Mouse (Mus musculus) embryonic facial prominence, embryonic 15.5 days (tissue): ENCODE measurements at regions not wholly inside any gene's neighbourhood (a gene's known extent, or its start where the extent isn't known, plus 50 kb on each side); places are given as distances from the start of the nearest gene placed in this dataset.
"Not testable (repeated sequence)": the region's sequence is repeated elsewhere in the genome, so short reads cannot be mapped to it uniquely, and the experiment has no call there.

Source experiments
- ATAC-seq: fragments of 200-750 bp; cut with Nextera tagmentation; 2 replicates; pipeline ENCODE4 v1.8.0; 2017; ENCODE audit warnings: low read depth, moderate TSS enrichment; ENCODE audit not compliant: insufficient number of reproducible peaks, low FRiP score, low TSS enrichment
- H3K27ac ChIP-seq: fragments of 300-500 bp; sonication (generic); replicated peaks from 2 replicates; pipeline ENCODE4 v1.5.1; 2015; ENCODE audit warnings: mild to moderate bottlenecking, inconsistent platforms
- H3K27me3 ChIP-seq: fragments of 300-500 bp; sonication (generic); 2 replicates; pipeline ENCODE4 v1.6.1; 2015; ENCODE audit warnings: inconsistent platforms
- H3K36me3 ChIP-seq: fragments of 300-500 bp; sonication (generic); 2 replicates; pipeline ENCODE4 v1.6.1; 2015; ENCODE audit warnings: mild to moderate bottlenecking, inconsistent platforms
- H3K4me1 ChIP-seq: fragments of 300-500 bp; sonication (generic); 2 replicates; pipeline ENCODE4 v1.6.1; 2015; ENCODE audit warnings: inconsistent platforms
- H3K4me2 ChIP-seq: fragments of 300-500 bp; sonication (generic); replicated peaks from 2 replicates; pipeline ENCODE4 v1.6.1; 2015; ENCODE audit warnings: mild to moderate bottlenecking, inconsistent platforms
- H3K4me3 ChIP-seq: fragments of 300-500 bp; sonication (generic); replicated peaks from 2 replicates; pipeline ENCODE4 v1.5.1; 2015; ENCODE audit warnings: mild to moderate bottlenecking, inconsistent platforms
- H3K9ac ChIP-seq: fragments of 300-500 bp; sonication (generic); 2 replicates; pipeline ENCODE4 v1.6.1; 2015; ENCODE audit warnings: inconsistent platforms
- H3K9me3 ChIP-seq: fragments of 300-500 bp; sonication (generic); replicated peaks from 2 replicates; pipeline ENCODE4 v1.6.1; 2016; ENCODE audit warnings: inconsistent platforms
- WGBS: fragments of 180-500 bp; shearing (Covaris S2); methylation state at CpG from one replicate; pipeline ENCODE4 v1.1.7; 2015; 5-methylcytosine and 5-hydroxymethylcytosine counted together

- Histone ChIP-seq H3K4me1 (no peaks in the 10 kb centered on the region), H3K4me3 (no peak overlapping the region), H3K9ac (no peak overlapping the region), H3K27me3 (no peaks in the 10 kb centered on the region), H3K4me2 (no peak overlapping the region), H3K27ac (no peak overlapping the region), H3K9me3 (no peaks in the 10 kb centered on the region), H3K36me3 (no peaks in the 10 kb centered on the region)
- ATAC-seq: no peak
These were observed 530.2 kb upstream of the Pdcd1 start for GRCm38 (mm10) chr1:94582526-94582925.

- peak; percentile 51; the same call in 1 of the 2 replicates for ATAC-seq
These were observed 529.5 kb upstream of the Pdcd1 start for GRCm38 (mm10) chr1:94581650-94582405.

GRCm38 (mm10) chr1:94532773-94533541 is 480.6 kb upstream of the Pdcd1 start:
- Histone ChIP-seq H3K4me1 (no peaks in the 10 kb centered on the region), H3K4me3 (no peak overlapping the region), H3K4me2 (no peak overlapping the region), H3K27me3 (no peaks in the 10 kb centered on the region), H3K27ac (no peak overlapping the region), H3K36me3 (no peaks in the 10 kb centered on the region), H3K9me3 (no peaks in the 10 kb centered on the region), H3K9ac (no peak overlapping the region)
- 80% methylated on average over 4 of the region's 4 CpGs for WGBS
- ATAC-seq: no peak

More at GRCm38 (mm10) chr1:94581650-94582405, 529.5 kb upstream of the Pdcd1 start:
- Histone ChIP-seq H3K36me3 (no peaks in the 10 kb centered on the region), H3K9me3 (no peaks in the 10 kb centered on the region), H3K4me1 (no peaks in the 10 kb centered on the region), H3K4me3 (no peak overlapping the region), H3K27me3 (no peaks in the 10 kb centered on the region), H3K4me2 (no peak overlapping the region), H3K9ac (no peak overlapping the region), H3K27ac (no peak overlapping the region)
- 29% methylated on average over 4 of the region's 4 CpGs for WGBS

GRCm38 (mm10) chr1:94504080-94504520 is 451.7 kb upstream of the Pdcd1 start:
- H3K4me2 ChIP-seq: no peak overlapping the region
- H3K9ac ChIP-seq: no peak overlapping the region
- WGBS: 51% methylated on average over 4 of the region's 4 CpGs
- H3K36me3 ChIP-seq: no peaks in the 10 kb centered on the region
- H3K4me3 ChIP-seq: no peak overlapping the region
- H3K27ac ChIP-seq: no peak overlapping the region
- H3K27me3 ChIP-seq: no peaks in the 10 kb centered on the region
- ATAC-seq: no peak
- H3K9me3 ChIP-seq: no peaks in the 10 kb centered on the region
- no peaks in the 10 kb centered on the region for H3K4me1 ChIP-seq

GRCm38 (mm10) chr1:94503379-94504079 is 451.2 kb upstream of the Pdcd1 start:
- Histone ChIP-seq H3K27ac (no peak overlapping the region), H3K4me1 (no peaks in the 10 kb centered on the region), H3K36me3 (no peaks in the 10 kb centered on the region), H3K9me3 (no peaks in the 10 kb centered on the region), H3K4me3 (no peak overlapping the region), H3K4me2 (no peak overlapping the region), H3K9ac (no peak overlapping the region), H3K27me3 (no peaks in the 10 kb centered on the region)
- no peak for ATAC-seq
- WGBS: 66% methylated on average over 6 of the region's 6 CpGs

GRCm38 (mm10) chr1:94502066-94502861 is 449.9 kb upstream of the Pdcd1 start:
- Histone ChIP-seq H3K9ac (no peak overlapping the region), H3K27me3 (no peaks in the 10 kb centered on the region), H3K36me3 (no peaks in the 10 kb centered on the region), H3K4me2 (no peak overlapping the region), H3K4me3 (no peak overlapping the region), H3K4me1 (no peaks in the 10 kb centered on the region), H3K27ac (no peak overlapping the region), H3K9me3 (no peaks in the 10 kb centered on the region)
- WGBS: 38% methylated on average over 6 of the region's 6 CpGs
- ATAC-seq: no peak

- ATAC-seq: no peak
- WGBS: 88% methylated on average over 2 of the region's 2 CpGs
- H3K4me2 ChIP-seq: no peak overlapping the region
These were observed 444.6 kb upstream of the Pdcd1 start for GRCm38 (mm10) chr1:94496992-94497391.

GRCm38 (mm10) chr1:94496341-94496740 is 444.0 kb upstream of the Pdcd1 start:
- Histone ChIP-seq H3K9me3 (no peaks in the 10 kb centered on the region), H3K4me3 (no peak overlapping the region), H3K9ac (no peak overlapping the region), H3K27me3 (no peaks in the 10 kb centered on the region), H3K36me3 (no peaks in the 10 kb centered on the region), H3K27ac (no peak overlapping the region), H3K4me1 (no peaks in the 10 kb centered on the region), H3K4me2 (no peak overlapping the region)
- no peak for ATAC-seq
- 84% methylated on average over 3 of the region's 3 CpGs for WGBS

More at GRCm38 (mm10) chr1:94496992-94497391, 444.6 kb upstream of the Pdcd1 start:
- H3K27ac ChIP-seq: no peak overlapping the region
- H3K4me3 ChIP-seq: no peak overlapping the region
- no peaks in the 10 kb centered on the region for H3K27me3 ChIP-seq
- H3K9me3 ChIP-seq: no peaks in the 10 kb centered on the region
- H3K36me3 ChIP-seq: no peaks in the 10 kb centered on the region
- no peaks in the 10 kb centered on the region for H3K4me1 ChIP-seq
- H3K9ac ChIP-seq: no peak overlapping the region

- H3K4me3 ChIP-seq: no peak overlapping the region
- H3K36me3 ChIP-seq: no peaks in the 10 kb centered on the region
- no peaks in the 10 kb centered on the region for H3K4me1 ChIP-seq
- 64% methylated on average over 3 of the region's 3 CpGs for WGBS
- ATAC-seq: no peak
- no peaks in the 10 kb centered on the region for H3K9me3 ChIP-seq
- H3K9ac ChIP-seq: no peak overlapping the region
- no peak overlapping the region for H3K27ac ChIP-seq
- H3K27me3 ChIP-seq: no peaks in the 10 kb centered on the region
- H3K4me2 ChIP-seq: no peak overlapping the region
These were observed 434.7 kb upstream of the Pdcd1 start for GRCm38 (mm10) chr1:94487062-94487461.

GRCm38 (mm10) chr1:94469834-94470233 is 417.5 kb upstream of the Pdcd1 start:
- not testable (repeated sequence) for H3K9ac ChIP-seq, H3K36me3 ChIP-seq, H3K4me1 ChIP-seq, H3K4me3 ChIP-seq, H3K27me3 ChIP-seq, H3K9me3 ChIP-seq, H3K4me2 ChIP-seq, H3K27ac ChIP-seq
- peak; percentile 88 for ATAC-seq
- WGBS: 94% methylated on average over 18 of the region's 18 CpGs

- Histone ChIP-seq H3K27ac (no peak overlapping the region), H3K4me3 (no peak overlapping the region), H3K36me3 (no peaks in the 10 kb centered on the region), H3K9ac (no peak overlapping the region), H3K4me1 (no peaks in the 10 kb centered on the region), H3K27me3 (no peaks in the 10 kb centered on the region), H3K9me3 (no peaks in the 10 kb centered on the region), H3K4me2 (no peak overlapping the region)
- 75% methylated on average over 2 of the region's 2 CpGs for WGBS
- ATAC-seq: no peak
These were observed 371.4 kb upstream of the Pdcd1 start for GRCm38 (mm10) chr1:94423731-94424130.
